Mouse (Mus musculus) heart, adult 18-20 months (tissue): ENCODE data around the gene Serpina3b. TPM values are rescaled to one million over a fixed set of nuclear protein-coding genes. Genes with fewer than 3 reads are reported as not detected.
"Not testable (repeated sequence)": the region's sequence is repeated elsewhere in the genome, so short reads cannot be mapped to it uniquely, and the experiment has no call there.

Experiments
- DNase-seq, 2 experiments: peaks; one replicate each; pipeline ENCODE4 v3.0.0; 2021 to 2022; ENCODE audit warnings: mixed read lengths in 1 of 2
- long read RNA-seq, 2 experiments: library from polyadenylated mRNA; stranded (forward); transcript quantifications; one replicate each; pipeline ENCODE4 v2.0.0; 2021
- total RNA-seq, 2 experiments: library from RNA; stranded (reverse); gene quantifications; 2 replicates each; pipeline ENCODE4 v1.2.3; 2021

The Serpina3b gene
- not detected for total RNA-seq
- long read RNA-seq, experiment 1: 0 reads
- long read RNA-seq, experiment 2: 0 reads

- DNase-seq: no peak
Observed at GRCm38 (mm10) chr12:104127696-104128095, at the start of gene Serpina3b. Gene Serpina3b, plus strand, starts transcription at chr12:104127996.

DNA sequence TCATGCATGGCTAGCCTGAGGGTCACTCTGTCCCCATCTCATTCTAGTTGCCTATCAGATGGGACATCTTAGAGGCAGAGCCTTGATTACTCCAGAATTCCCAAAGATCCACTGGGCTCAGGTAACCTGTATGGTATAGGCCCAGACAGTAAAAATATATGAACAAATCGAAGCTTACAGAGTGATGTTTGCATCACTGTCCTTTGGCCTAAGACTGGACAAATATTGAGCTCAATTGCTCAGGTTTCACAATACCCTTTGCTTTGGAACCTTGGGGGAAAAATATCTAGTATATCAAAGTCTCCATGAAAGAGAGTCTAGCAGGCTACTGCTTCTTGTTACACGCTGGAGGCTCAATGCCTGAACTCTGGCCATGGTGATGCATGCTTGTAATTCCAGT lies 37.7 kb upstream of the Serpina3b start:
- DNase-seq: no peak

DNA sequence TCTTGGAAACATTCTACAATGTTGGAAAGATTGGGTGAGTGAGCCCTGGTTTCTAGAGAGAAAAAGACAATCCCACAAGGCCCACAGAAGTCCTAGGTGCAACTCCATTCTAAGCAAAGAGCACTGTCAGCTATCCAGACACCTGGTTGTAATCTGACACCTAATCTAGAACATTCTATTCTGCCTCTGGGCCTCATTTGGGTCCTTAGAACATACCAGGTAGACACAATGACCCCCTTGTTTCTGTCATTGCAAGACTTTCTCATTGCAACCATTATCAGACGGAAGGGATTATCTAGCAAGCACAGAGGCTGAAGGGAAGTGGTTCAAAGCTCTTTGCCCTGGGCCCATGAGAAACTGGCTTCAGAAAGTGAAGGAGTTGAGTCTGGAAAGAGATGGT lies 36.5 kb upstream of the Serpina3b start:
- no peak for DNase-seq

DNA sequence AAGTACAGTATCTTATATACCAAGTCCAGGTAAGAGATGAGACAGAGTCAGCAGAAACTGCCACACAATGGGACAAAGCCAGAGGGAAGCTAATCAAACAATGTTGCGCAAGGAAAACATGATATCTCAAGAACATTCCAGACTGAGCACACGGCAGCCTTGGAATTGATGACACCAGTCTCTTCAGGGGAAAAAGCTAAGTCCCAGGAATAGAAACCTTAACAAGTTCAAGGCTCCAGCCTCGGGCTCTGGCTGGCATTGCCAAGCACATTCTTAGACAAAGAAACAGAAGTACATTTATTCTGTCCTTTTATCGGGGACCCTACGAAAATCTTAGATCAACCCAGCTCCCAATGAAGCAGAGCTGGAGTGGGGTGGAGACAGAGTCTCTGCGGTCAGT lies 27.0 kb upstream of the Serpina3b start, which contains the start of gene Serpina5:
Gene Serpina5 (plus strand): TSS at position 346 of the 400 bp plus-strand sequence.
- DNase-seq: no peak

GRCm38 (mm10) chr12:104105847-104106246 lies 21.9 kb upstream of the Serpina3b start:
- DNase-seq: no peak

DNA sequence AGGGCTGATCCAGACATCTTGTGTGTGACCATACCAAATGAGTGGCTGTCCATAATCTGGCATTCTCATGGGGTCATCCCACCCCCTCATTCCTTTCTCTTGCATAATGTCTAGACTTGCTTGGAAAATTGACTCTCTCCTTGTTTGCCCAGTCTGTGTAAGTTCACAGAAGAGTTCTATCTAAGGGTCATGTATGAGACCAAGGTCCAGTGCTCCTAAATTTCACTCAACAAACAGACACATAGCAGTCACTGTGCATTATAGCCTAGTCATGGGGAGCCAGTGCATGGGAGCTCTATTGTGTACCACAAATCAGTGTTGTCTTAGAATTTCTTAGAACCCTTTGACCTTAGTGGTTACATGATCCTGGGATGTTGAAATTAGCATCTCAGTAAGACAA lies 20.9 kb upstream of the Serpina3b start:
- DNase-seq: no peak

GRCm38 (mm10) chr12:104108507-104108906 lies 19.3 kb upstream of the Serpina3b start:
- no peak for DNase-seq

GRCm38 (mm10) chr12:104112333-104112732 lies 15.5 kb upstream of the Serpina3b start, which contains the start of gene Serpina3a:
Gene Serpina3a, plus strand, starts transcription at chr12:104112724.
- not testable (repeated sequence) for DNase-seq

- no peak for DNase-seq
Observed at GRCm38 (mm10) chr12:104114921-104115579, 12.7 kb upstream of the Serpina3b start.

- DNase-seq: no peak
Observed at GRCm38 (mm10) chr12:104123097-104123496, 4.7 kb upstream of the Serpina3b start.

DNA sequence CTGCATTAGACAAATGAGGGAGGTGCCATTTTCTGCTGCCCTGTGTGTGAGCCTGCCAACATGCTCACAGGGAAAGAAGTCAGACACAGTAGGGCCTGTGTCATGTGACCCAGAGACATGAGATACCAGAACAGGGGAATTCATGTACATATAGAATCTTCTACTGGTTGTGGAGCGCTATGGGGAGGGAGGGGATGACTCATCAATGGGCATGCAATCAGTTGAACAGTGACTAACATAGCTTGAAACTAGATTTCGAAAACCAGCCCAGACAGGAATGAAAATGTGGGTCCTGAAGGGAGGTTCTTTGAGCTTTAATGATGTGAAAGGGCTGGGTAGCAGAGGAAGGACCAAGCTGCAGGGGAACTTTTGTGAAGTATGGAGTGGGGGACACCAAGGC lies 3.8 kb upstream of the Serpina3b start:
- DNase-seq: no peak

GRCm38 (mm10) chr12:104125021-104125560 lies 2.7 kb upstream of the Serpina3b start:
- peak in 1 of 2 experiments; percentile 12 for DNase-seq

- peak; percentile 62 to 66 for DNase-seq
Observed at GRCm38 (mm10) chr12:104131041-104131440, 3.2 kb downstream of the Serpina3b start.

- DNase-seq: no peak
Observed at GRCm38 (mm10) chr12:104138216-104138615, 10.4 kb downstream of the Serpina3b start.

DNA sequence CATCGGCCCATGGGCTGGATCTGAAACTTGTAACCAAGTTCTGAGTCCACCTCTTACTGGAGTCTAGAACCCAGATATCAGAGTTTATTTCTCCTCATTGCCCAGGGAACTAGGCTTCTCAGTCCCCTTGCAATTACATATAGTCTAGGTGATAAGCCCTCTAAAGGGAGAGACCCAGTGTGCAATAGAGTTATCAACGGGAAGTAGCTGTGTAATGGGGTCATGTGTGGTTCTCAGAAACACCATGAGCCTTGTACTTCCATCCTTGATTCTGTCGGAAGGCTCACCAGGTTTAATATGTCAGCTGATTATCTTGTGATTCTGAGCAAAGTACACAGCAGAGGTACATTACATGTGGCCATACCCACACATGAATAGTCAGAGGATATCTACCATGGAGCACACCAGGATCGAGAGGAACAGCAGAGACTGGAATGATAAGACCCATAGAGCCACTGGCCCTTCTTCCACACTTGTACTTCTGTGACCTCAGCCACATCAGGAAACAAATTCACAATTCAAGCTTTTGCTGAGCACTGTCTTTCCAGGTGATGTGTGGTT lies 12.8 kb downstream of the Serpina3b start:
- DNase-seq: no peak

- no peak for DNase-seq
Observed at GRCm38 (mm10) chr12:104141506-104141905, 13.7 kb downstream of the Serpina3b start.

- no peak for DNase-seq
Observed at GRCm38 (mm10) chr12:104142427-104142826, 14.6 kb downstream of the Serpina3b start.

- no peak for DNase-seq
Observed at GRCm38 (mm10) chr12:104143286-104143685, 15.5 kb downstream of the Serpina3b start.

- no peak for DNase-seq
Observed at GRCm38 (mm10) chr12:104145571-104145970, 17.8 kb downstream of the Serpina3b start.

DNA sequence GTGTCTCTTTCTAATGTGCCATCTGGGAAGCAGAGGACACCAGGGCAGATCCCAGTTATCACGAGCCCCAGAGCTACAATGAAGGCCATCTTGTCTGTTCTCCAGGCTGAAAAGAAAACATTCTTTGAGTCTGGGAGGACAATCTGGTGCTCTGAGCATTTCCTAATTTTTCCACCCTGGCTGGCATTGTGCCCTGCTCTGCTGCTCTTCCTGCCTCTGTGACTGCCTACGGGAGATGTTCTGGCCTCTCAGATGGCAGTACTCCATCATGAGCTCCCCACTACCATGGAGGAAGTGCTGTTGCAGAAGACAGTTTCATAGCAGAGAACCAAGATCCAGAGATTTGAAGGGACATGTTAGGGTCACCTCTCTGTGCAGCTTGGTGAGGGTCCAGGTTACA lies 24.2 kb downstream of the Serpina3b start:
- DNase-seq: no peak

DNA sequence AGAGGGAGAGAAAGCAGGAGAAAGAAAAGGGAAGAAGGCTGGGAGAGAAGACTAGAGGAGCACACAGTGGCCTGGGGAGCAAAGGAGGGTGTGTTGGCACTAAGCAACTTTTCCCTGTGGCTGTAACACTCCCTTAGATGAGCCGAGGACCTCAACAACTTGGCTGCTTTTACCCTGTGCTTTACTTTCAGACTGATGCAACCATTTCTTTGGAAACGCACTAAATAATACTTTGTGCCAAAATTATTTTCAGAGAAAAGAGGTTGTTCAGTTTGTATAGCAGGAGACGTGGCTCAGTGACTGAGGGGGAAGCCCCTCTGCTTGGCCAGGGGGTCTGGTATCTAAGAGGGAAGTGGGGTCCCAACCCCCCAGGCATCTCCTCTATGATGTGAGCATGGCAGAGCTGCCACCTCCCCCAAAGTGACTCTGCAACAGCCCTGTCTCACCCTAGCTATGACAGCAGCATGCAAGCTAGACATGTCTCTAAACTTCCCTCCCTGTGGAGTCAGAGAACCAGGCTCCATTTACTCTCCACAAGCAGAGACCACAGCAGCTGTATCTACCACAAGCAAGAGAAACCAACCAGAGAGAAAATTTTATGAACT lies 25.3 kb downstream of the Serpina3b start:
- no peak for DNase-seq

DNA sequence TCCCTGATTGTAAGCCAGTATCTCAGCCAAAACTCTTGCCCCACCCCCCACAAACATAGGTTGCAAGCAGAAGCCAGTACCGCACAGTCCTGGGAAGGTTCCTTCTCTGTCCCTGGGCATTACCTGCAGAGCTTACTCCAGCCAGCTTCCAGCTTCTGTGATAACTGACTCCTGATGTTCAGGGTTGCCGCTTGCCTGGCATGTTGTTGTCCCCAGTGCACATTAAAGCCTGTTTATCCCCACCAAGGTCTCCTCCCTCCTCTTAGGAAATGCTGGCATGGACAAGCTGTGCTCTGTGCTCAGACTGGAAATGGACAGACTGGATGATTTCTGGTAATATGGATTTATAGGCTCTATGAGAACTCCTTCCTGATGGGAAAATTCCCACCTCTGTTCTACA lies 25.9 kb downstream of the Serpina3b start, which contains the start of gene Serpina3c:
Gene Serpina3c (minus strand): TSS at position 215 of the 400 bp plus-strand sequence.
- no peak for DNase-seq

DNA sequence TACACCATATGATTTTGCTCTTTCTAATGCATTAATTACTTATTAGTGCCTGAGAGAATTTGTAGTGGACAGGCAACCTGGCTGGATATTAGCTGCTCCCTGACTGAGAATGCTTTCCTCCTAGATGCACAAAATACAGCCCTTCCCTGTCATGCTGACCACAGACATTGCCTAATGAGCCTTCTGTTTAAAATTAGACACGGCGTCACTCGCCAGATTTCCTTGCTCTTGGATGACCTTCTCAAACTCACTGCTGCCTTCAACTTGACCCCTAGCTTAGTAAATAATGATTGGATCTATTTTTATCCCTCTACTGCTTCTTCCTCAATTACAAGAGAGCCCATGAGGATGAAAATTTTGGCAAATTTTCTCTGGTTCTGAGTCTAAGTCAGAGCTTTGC lies 47.0 kb downstream of the Serpina3b start:
- DNase-seq: peak; percentile 75 to 80
